Mouse (Mus musculus) ES-Bruce4 (cell line): ENCODE results near the gene Dusp5. TPM values are rescaled to one million over a fixed set of nuclear protein-coding genes. Genes with fewer than 3 reads are reported as not detected.

Experiments
- H3K27ac ChIP-seq: 2 replicates; pipeline ENCODE4 v1.5.1; 2012; ENCODE audit warnings: low read length, inconsistent platforms; ENCODE audit not compliant: insufficient read depth
- H3K27me3 ChIP-seq: 2 replicates; pipeline ENCODE4 v1.6.1; 2012; ENCODE audit warnings: mild to moderate bottlenecking, low read length, inconsistent platforms; ENCODE audit not compliant: control insufficient read depth, poor library complexity, insufficient read depth, severe bottlenecking
- H3K36me3 ChIP-seq: 2 replicates; pipeline ENCODE4 v1.6.1; 2012; ENCODE audit warnings: inconsistent platforms, mild to moderate bottlenecking, low read length, moderate library complexity; ENCODE audit not compliant: control insufficient read depth, poor library complexity, insufficient read depth, severe bottlenecking
- H3K4me1 ChIP-seq: one replicate; pipeline ENCODE4 v1.8.1; 2011; ENCODE audit warnings: low read length; ENCODE audit not compliant: control insufficient read depth, insufficient read depth
- H3K4me3 ChIP-seq: 2 replicates; pipeline ENCODE4 v1.5.1; 2011; ENCODE audit warnings: low read depth, mild to moderate bottlenecking, low read length
- H3K9ac ChIP-seq: 2 replicates; pipeline ENCODE4 v1.6.1; 2012; ENCODE audit warnings: low read depth, mild to moderate bottlenecking, inconsistent platforms; ENCODE audit not compliant: poor library complexity, severe bottlenecking
- H3K9me3 ChIP-seq: replicated peaks from 2 replicates; pipeline ENCODE4 v1.6.1; 2012; ENCODE audit warnings: mild to moderate bottlenecking, low read length, inconsistent platforms; ENCODE audit not compliant: control insufficient read depth, poor library complexity, insufficient read depth, severe bottlenecking
- CTCF ChIP-seq: IDR thresholded peaks from one replicate; pipeline ENCODE4 v1.8.1; 2011; ENCODE audit warnings: low read depth, low read length
- EP300 ChIP-seq: IDR thresholded peaks from 2 replicates; pipeline ENCODE4 v1.6.1; 2011; ENCODE audit warnings: low read depth, low read length; ENCODE audit not compliant: insufficient read depth
- POLR2A ChIP-seq: IDR thresholded peaks from one replicate; pipeline ENCODE4 v1.8.1; 2011; ENCODE audit warnings: low read length; ENCODE audit not compliant: insufficient read depth
- polyA plus RNA-seq: library from polyadenylated mRNA; stranded (reverse); fragments of >200 nt; gene quantifications from 2 replicates; pipeline ENCODE4 v1.2.4, GENCODE M21; 2011; ENCODE audit warnings: low read depth; ENCODE audit not compliant: missing spikeins, insufficient read depth, insufficient read length

The Dusp5 gene
- 15.1 and 15.2 TPM in 2 replicates for polyA plus RNA-seq

GRCm38 (mm10) chr19:53528752-53529454, at the start of gene Dusp5:
Dusp5 (plus strand) TSS chr19:53529109.
- H3K27ac ChIP-seq = no peak within 1 kb of the TSS

GRCm38 (mm10) chr19:53479590-53479989, 49.3 kb upstream of the Dusp5 start:
- H3K36me3 ChIP-seq = no peaks in the 10 kb centered on the region
- TF ChIP-seq EP300 (no peak), POLR2A (no peak), CTCF (no peak)
- H3K4me3 ChIP-seq = no peak overlapping the region
- no peaks in the 10 kb centered on the region for H3K27me3 ChIP-seq
- peaks cover 2% of the 10 kb centered on the region for H3K4me1 ChIP-seq
- no peak overlapping the region for H3K9ac ChIP-seq
- H3K27ac ChIP-seq = no peak overlapping the region
- H3K9me3 ChIP-seq = no peaks in the 10 kb centered on the region

More at GRCm38 (mm10) chr19:53528752-53529454, at the start of gene Dusp5:
- peaks cover under 1% of the 10 kb centered on the region; the same call in 1 of the 2 replicates for H3K36me3 ChIP-seq
- no peaks in the 10 kb centered on the region for H3K9me3 ChIP-seq
- TF ChIP-seq EP300 (no peak), POLR2A (peak; percentile 38), CTCF (no peak)
- peak within 1 kb of the TSS; percentile 54 for H3K9ac ChIP-seq
- H3K27me3 ChIP-seq = no peaks in the 10 kb centered on the region
- no peaks in the 10 kb centered on the region for H3K4me1 ChIP-seq
- H3K4me3 ChIP-seq = peak within 1 kb of the TSS; percentile 71

- Histone ChIP-seq H3K27me3 (no peaks in the 10 kb centered on the region), H3K4me3 (no peak overlapping the region), H3K27ac (no peak overlapping the region), H3K36me3 (no peaks in the 10 kb centered on the region), H3K9ac (no peak overlapping the region), H3K9me3 (no peaks in the 10 kb centered on the region), H3K4me1 (peaks cover 2% of the 10 kb centered on the region)
- TF ChIP-seq CTCF (no peak), EP300 (no peak), POLR2A (no peak)
Observed at GRCm38 (mm10) chr19:53482093-53482492, 46.8 kb upstream of the Dusp5 start.

GRCm38 (mm10) chr19:53482527-53482926, 46.4 kb upstream of the Dusp5 start:
- peaks cover 2% of the 10 kb centered on the region for H3K4me1 ChIP-seq
- H3K27ac ChIP-seq = no peak overlapping the region
- TF ChIP-seq POLR2A = no peak
- TF ChIP-seq EP300 = no peak
- TF ChIP-seq CTCF = no peak
- no peaks in the 10 kb centered on the region for H3K9me3 ChIP-seq
- H3K4me3 ChIP-seq = no peak overlapping the region
- no peaks in the 10 kb centered on the region for H3K36me3 ChIP-seq
- no peak overlapping the region for H3K9ac ChIP-seq
- no peaks in the 10 kb centered on the region for H3K27me3 ChIP-seq

GRCm38 (mm10) chr19:53483984-53484383, 44.9 kb upstream of the Dusp5 start:
- Histone ChIP-seq H3K36me3 (no peaks in the 10 kb centered on the region), H3K27me3 (no peaks in the 10 kb centered on the region), H3K4me3 (no peak overlapping the region), H3K27ac (no peak overlapping the region), H3K9me3 (no peaks in the 10 kb centered on the region), H3K4me1 (peaks cover 2% of the 10 kb centered on the region), H3K9ac (no peak overlapping the region)
- TF ChIP-seq EP300 = no peak
- no peak for TF ChIP-seq POLR2A
- TF ChIP-seq CTCF = no peak

GRCm38 (mm10) chr19:53484918-53485317, 44.0 kb upstream of the Dusp5 start:
- Histone ChIP-seq H3K4me1 (peaks cover 2% of the 10 kb centered on the region), H3K9ac (no peak overlapping the region), H3K36me3 (no peaks in the 10 kb centered on the region), H3K27ac (no peak overlapping the region), H3K4me3 (no peak overlapping the region), H3K27me3 (no peaks in the 10 kb centered on the region), H3K9me3 (no peaks in the 10 kb centered on the region)
- no peak for TF ChIP-seq CTCF
- TF ChIP-seq POLR2A = no peak
- no peak for TF ChIP-seq EP300
